Mouse (Mus musculus): ENCODE measurements around the gene Susd6. TPM values are rescaled to one million over a fixed set of nuclear protein-coding genes. Genes with fewer than 3 reads are reported as not detected.

Gene Susd6
- polyA plus RNA-seq, 1 experiment from 2014 or later, result 11.9 TPM

DNA sequence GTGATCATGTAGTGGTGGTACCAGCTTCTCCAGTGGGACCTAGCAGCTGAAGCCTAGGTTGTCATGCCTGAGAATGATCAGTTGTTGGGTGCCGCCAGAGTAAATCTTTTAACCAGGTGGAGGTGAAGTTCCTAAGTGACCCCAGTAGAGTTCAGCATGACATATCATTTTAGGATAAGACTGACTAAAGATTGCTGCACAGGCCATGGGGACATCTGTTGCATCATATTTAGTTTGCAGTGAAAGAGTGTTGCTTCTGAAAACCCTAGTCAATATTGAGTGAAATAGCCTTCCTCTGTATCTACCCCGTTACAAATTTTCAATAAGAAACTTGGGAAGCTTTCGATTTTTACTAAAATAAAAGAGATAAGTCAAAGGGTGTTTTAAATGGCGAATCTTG lies 64.4 kb downstream of the Susd6 start:
- Histone ChIP-seq H3K9me3 (no peaks in the 10 kb centered on the region), H3K27ac (no peak overlapping the region), H3K36me3 (replicated peaks) (no peaks in the 10 kb centered on the region), H3K27me3 (ENCODE audit: poor library complexity, severe bottlenecking) (no peaks in the 10 kb centered on the region), H3K4me3 (no peak overlapping the region), H3K4me1 (peaks cover 22% of the 10 kb centered on the region)
- 96% methylated on average over 4 of the region's 4 CpGs for WGBS
- DNase-seq (ENCODE audit: extremely low spot score, low spot score), result no peak

DNA sequence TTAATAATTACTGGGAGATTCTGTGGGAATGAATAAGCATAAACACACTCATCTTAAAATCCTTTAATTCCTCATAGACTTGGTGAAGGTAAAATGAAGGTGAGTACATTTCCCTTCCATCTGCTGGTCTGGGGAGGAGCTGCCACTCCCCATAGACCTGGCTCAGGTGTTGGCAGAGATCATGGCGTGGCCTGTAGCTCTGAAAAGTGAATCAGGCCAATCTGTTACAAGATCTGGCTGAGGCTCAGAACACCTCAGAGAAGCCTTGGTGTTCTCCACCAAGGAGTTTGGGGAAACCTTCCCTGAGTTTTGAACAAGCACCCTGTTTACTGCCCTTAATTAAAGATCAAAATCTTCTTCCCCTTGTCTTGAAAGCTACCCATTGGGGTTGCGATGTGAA lies 64.8 kb downstream of the Susd6 start:
- Histone ChIP-seq H3K4me3 (no peak overlapping the region), H3K36me3 (replicated peaks) (no peaks in the 10 kb centered on the region), H3K27me3 (ENCODE audit: poor library complexity, severe bottlenecking) (no peaks in the 10 kb centered on the region), H3K27ac (no peak overlapping the region), H3K9me3 (no peaks in the 10 kb centered on the region), H3K4me1 (peaks cover 22% of the 10 kb centered on the region)
- 90% methylated on average over 2 of the region's 2 CpGs for WGBS
- no peak for DNase-seq (ENCODE audit: extremely low spot score, low spot score)

DNA sequence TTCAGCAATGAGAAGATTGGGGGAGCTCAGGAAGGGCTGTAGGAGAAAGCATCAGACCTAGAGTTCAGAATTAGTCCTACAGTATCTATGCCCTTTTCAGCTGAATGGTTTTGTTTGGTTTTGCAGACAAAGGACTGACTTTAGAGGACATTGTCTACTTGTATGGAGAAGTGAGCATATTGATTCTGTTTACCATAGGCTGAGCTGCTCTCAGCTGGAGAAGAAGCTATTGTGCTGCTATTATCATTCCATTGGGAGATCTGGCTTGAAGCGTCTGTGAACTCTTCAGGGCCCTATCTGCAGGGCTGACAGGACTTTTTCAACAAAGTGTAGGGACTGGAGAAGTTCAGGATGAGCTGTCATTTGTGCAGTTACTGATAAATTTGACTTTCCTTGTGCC lies 65.3 kb downstream of the Susd6 start:
- H3K27ac ChIP-seq, result no peak overlapping the region

DNA sequence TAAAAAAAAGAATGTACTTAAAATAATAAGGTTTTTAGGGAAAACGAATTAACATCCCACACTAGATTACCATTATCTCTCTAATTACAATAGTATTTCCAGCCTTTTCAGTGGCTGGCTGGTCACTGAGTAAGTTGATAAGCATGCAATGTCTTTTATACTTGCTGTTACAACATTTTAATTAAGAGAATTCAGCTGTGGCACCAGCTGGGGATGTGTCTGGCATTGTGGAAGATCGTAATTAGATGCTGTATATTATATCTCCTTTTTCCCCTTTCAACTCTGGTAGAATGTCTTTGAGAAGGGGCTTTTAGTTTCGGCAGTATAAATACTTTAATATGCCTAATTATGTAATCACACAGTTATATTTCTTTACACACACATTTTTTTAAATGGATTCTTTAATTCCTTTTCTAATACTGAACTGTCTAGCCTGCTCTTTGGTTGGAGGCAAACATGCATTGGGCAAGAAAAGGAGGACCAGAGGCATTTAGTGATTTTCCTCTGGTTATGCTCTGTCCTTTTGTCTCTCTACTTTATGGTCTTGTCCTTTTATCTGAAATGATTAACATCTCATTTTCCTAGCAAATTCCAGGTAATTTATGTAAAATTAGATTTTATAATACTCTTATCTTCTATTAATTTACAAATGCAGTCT lies 67.5 kb downstream of the Susd6 start:
- Histone ChIP-seq H3K4me3 (no peak overlapping the region), H3K4me1 (peaks cover 32% of the 10 kb centered on the region), H3K9me3 (no peaks in the 10 kb centered on the region), H3K27me3 (ENCODE audit: poor library complexity, severe bottlenecking) (no peaks in the 10 kb centered on the region), H3K36me3 (replicated peaks) (no peaks in the 10 kb centered on the region), H3K27ac (peak overlapping the region; percentile 35; the same call in 1 of the 2 replicates)
- no peak for DNase-seq (ENCODE audit: extremely low spot score, low spot score)
- 77% methylated on average over 3 of the region's 3 CpGs for WGBS

More for the DNA sequence above, 65.3 kb downstream of the Susd6 start:
- Histone ChIP-seq H3K9me3 (no peaks in the 10 kb centered on the region), H3K36me3 (replicated peaks) (no peaks in the 10 kb centered on the region), H3K4me3 (no peak overlapping the region), H3K4me1 (peaks cover 22% of the 10 kb centered on the region), H3K27me3 (ENCODE audit: poor library complexity, severe bottlenecking) (no peaks in the 10 kb centered on the region)
- DNase-seq (ENCODE audit: extremely low spot score, low spot score), result no peak
- 29% methylated on average over 1 of the region's 1 CpGs for WGBS

DNA sequence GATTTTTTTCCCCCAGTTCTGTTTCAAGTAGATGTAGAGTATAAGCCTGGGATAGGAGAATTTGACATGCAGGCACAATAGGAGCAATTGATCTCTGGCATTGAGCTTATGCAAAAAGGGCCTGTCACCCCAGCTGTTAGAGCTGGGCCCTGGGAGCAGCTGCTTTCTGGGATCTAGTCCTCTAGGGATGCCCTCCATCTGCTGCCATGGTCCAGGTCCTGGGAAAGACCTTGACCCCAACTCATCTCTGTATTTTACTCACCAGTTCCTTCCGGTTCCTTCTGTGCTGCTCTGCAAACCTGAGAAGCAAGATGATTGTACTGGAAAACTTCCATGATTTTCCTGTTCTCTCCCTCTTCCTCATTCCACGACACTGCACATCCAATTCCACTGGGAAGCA lies 68.0 kb downstream of the Susd6 start:
- whole genome bisulfite sequencing, result 80% methylated on average over 2 of the region's 2 CpGs
- Histone ChIP-seq H3K9me3 (no peaks in the 10 kb centered on the region), H3K4me3 (no peak overlapping the region), H3K27ac (no peak overlapping the region), H3K27me3 (ENCODE audit: poor library complexity, severe bottlenecking) (no peaks in the 10 kb centered on the region), H3K36me3 (replicated peaks) (no peaks in the 10 kb centered on the region), H3K4me1 (peaks cover 32% of the 10 kb centered on the region)
- no peak for DNase-seq (ENCODE audit: extremely low spot score, low spot score)

DNA sequence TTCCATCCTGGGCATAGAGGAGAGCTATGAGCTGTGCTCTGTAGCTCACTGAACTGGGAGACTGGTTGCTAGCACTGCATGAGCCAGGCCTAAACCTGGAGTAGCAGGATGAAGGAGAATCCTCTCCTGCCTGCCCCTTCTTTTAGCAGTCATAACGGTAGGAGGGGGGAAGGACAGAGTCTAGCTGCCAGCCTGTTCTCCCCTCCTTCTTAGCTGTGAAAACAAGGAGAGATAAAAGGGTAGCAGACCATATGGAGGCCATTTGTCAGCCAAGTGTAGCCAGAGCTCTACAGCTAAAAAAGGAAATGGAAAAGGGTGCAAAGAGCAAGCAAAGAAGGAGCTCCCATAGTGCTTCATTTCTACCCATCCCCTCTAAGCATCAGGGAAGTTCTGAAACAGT lies 71.6 kb downstream of the Susd6 start:
- H3K9me3 ChIP-seq, result no peaks in the 10 kb centered on the region
- WGBS, result 13% methylated on average over 1 of the region's 1 CpGs
- H3K36me3 ChIP-seq (replicated peaks), result no peaks in the 10 kb centered on the region
- no peaks in the 10 kb centered on the region for H3K27me3 ChIP-seq (ENCODE audit: poor library complexity, severe bottlenecking)
- peaks cover 23% of the 10 kb centered on the region for H3K4me1 ChIP-seq
- H3K4me3 ChIP-seq, result no peak overlapping the region
- no peak for DNase-seq (ENCODE audit: extremely low spot score, low spot score)
- H3K27ac ChIP-seq, result no peak overlapping the region

DNA sequence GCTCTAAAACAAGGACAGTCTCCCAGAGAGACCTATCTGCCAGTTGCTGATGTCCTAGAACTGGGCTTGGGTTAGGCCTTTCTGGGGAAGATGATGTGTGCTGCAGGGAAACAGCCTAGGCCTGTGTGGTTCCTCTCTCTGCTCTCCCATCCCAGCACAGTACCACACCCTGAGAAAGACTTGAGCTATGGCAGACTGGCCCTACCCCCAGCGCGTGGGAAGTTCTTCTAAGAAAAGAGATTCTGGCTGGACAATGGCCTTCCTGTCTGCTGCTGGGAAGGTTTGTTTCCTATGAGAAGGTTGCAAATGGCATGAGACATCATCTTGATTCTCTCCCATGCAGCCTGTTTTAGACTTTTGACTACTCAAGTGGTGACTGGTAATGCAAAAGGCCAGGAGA lies 73.1 kb downstream of the Susd6 start:
- DNase-seq (ENCODE audit: extremely low spot score, low spot score), result no peak
- Histone ChIP-seq H3K4me1 (peaks cover 14% of the 10 kb centered on the region), H3K9me3 (no peaks in the 10 kb centered on the region), H3K4me3 (no peak overlapping the region), H3K36me3 (replicated peaks) (peaks cover 5% of the 10 kb centered on the region), H3K27me3 (ENCODE audit: poor library complexity, severe bottlenecking) (no peaks in the 10 kb centered on the region), H3K27ac (0 out of 2 replicates have a peak overlapping the region, but pooled peaks have one; percentile 1)
- 72% methylated on average over 2 of the region's 2 CpGs for WGBS

DNA sequence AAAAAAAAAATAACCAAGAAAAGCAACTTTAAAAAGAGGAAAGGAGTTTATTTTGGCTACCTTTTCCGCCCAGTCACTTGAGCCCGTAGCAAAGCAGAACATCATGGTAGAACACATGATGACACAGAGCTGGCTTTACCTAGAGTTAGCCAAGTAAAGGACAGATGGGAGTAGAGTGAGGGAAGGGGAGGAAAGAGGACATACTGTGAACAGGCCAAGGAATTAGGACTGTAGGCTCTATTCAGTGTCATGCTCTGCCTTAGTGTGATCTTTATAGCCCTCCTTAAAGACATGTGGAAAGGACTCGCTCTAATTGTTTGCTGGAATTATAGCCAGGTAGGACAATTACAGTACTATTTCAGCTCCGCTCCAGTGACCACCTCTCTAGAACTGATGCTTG lies 74.9 kb downstream of the Susd6 start:
- DNase-seq (ENCODE audit: extremely low spot score, low spot score), result no peak
- Histone ChIP-seq H3K27me3 (ENCODE audit: poor library complexity, severe bottlenecking) (no peaks in the 10 kb centered on the region), H3K27ac (no peak overlapping the region), H3K9me3 (no peaks in the 10 kb centered on the region), H3K4me3 (no peak overlapping the region), H3K36me3 (replicated peaks) (peaks cover 21% of the 10 kb centered on the region), H3K4me1 (peaks cover 10% of the 10 kb centered on the region)
- 91% methylated on average over 4 of the region's 4 CpGs for WGBS

DNA sequence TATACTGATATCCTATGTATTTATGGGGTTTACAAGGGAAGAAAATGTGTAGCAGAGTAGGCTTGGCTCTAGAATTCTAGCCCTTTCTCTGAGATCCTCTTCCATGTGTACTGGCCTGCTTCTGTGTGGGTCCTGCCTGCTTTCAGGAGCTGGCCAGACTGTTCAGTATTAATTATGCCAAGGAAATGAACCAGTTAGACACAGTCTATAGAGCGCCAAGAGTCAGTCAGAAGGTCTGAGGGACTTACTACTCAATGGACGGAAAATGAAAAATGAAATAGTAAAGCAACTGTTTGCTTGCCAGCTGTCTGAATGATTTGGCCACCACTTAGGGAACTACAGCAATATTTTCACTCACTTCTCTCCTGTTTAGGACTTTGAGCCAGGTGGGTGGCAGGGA lies 75.7 kb downstream of the Susd6 start:
- Histone ChIP-seq H3K36me3 (replicated peaks) (peaks cover 30% of the 10 kb centered on the region), H3K4me3 (no peak overlapping the region), H3K27me3 (ENCODE audit: poor library complexity, severe bottlenecking) (no peaks in the 10 kb centered on the region), H3K27ac (no peak overlapping the region), H3K4me1 (peaks cover 10% of the 10 kb centered on the region), H3K9me3 (no peaks in the 10 kb centered on the region)
- no peak for DNase-seq (ENCODE audit: extremely low spot score, low spot score)
- 91% methylated on average over 2 of the region's 2 CpGs for WGBS

DNA sequence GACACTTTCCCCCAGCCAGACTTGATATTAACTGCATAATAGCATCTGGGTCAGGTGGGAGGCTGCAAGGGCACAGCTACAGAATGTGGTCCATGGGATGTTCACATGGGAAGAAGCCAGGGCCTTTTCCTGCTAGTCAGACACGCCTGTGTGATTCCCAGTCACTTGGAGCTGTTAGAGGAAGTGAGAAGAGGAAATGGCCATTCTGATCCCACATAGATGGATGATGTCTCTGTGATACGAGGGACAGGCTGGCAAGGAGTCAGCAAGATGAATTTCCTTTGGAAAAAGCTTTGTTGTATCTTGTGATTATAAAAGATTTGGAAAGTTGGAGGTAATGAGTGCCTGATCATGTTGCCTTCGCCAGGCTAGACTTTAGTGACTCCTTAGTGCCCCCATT lies 76.8 kb downstream of the Susd6 start:
- DNase-seq (ENCODE audit: extremely low spot score, low spot score), result no peak
- H3K9me3 ChIP-seq, result no peaks in the 10 kb centered on the region
- H3K4me1 ChIP-seq, result peaks cover 4% of the 10 kb centered on the region
- H3K36me3 ChIP-seq (replicated peaks), result peaks cover 33% of the 10 kb centered on the region
- H3K4me3 ChIP-seq, result no peak overlapping the region
- H3K27me3 ChIP-seq (ENCODE audit: poor library complexity, severe bottlenecking), result no peaks in the 10 kb centered on the region
- WGBS, result 89% methylated on average over 3 of the region's 3 CpGs
- H3K27ac ChIP-seq, result no peak overlapping the region

DNA sequence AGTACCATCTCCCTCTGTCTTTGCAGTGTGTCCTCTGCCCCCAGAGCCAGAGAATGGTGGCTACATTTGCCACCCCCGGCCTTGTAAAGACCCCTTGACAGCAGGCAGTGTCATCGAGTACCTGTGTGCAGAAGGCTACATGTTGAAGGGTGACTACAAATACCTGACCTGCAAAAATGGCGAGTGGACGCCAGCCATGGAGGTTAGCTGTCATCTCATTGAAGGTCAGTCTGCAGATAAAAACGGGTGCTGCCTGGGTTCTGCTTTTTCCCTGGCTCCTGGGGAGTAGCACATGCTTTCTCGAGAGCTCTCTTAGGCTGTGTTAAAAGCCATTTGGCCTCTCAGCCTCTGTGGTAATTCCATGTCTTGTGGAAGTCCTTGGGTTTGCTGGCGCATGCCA lies 78.1 kb downstream of the Susd6 start:
- 90% methylated on average over 7 of the region's 7 CpGs for WGBS
- no peaks in the 10 kb centered on the region for H3K27me3 ChIP-seq (ENCODE audit: poor library complexity, severe bottlenecking)

DNA sequence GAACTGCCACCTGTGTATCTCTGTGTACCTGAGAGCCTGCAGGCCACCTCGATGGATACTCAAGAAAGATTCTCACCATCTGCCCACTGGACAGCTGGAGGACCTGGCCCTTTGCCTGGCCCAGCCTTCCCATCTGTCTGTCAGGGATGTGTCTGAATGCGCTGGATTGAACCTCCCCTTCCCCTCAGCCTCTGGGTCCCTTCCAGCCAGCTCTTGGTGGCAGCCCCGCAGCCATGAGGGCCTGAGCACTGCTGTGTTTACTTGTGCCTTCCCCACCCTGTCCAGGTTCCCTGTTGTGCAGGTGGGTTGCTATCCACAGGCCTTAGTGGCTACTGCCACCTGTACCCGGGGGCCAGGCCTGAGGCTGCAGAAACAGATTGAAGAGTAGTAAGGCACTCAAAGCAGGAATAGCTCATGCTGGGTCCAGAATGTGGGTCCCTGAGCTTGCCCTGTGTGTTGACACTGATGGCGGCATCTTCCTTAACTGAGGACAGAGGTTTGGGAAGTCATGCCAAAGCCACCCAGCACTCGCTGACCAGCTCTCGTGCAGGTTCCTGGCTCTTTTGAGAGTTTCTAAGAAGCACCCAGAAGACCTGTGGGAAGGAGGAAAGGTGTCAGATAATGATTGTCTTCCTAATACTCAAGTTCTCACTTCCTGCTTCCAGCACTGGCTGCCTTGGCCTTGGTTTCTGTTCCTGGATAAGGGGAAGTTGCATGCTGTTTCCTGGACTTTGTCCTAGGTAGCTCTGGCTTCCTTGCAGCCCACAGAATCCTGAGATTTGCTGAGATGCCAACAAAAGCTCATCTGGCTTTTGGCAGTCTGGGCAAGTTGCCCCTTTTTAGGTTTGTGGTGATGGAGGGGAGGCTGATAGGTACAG lies 87.1 kb downstream of the Susd6 start:
- Histone ChIP-seq H3K4me1 (peaks cover 9% of the 10 kb centered on the region), H3K36me3 (replicated peaks) (peaks cover 63% of the 10 kb centered on the region), H3K27me3 (ENCODE audit: poor library complexity, severe bottlenecking) (no peaks in the 10 kb centered on the region), H3K4me3 (no peak overlapping the region), H3K9me3 (no peaks in the 10 kb centered on the region), H3K27ac (no peak overlapping the region)
- DNase-seq (ENCODE audit: extremely low spot score, low spot score), result no peak
- WGBS, result 95% methylated on average over 7 of the region's 7 CpGs

More for the DNA sequence above, 78.1 kb downstream of the Susd6 start:
- no peaks in the 10 kb centered on the region for H3K9me3 ChIP-seq
- H3K4me3 ChIP-seq, result no peak overlapping the region
- no peak for DNase-seq (ENCODE audit: extremely low spot score, low spot score)
- H3K36me3 ChIP-seq (replicated peaks), result peaks cover 35% of the 10 kb centered on the region
- no peak overlapping the region for H3K27ac ChIP-seq
- H3K4me1 ChIP-seq, result no peaks in the 10 kb centered on the region

DNA sequence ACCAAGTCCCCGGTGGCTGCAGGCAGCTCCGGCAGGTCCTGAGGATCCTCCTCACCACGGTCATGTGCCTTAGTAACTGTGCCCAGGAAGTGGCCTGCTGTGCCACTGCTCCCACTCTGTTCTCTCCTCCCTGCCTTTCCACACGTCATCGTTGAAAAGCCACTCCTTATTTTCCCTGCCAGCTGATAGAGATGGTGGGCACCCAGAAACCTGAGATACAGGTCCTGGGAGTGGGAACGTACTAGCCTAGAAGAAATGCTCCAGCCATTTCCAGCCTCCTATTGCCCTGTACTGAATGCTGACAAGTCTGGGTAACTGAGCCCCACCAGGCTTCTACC lies 87.8 kb downstream of the Susd6 start:
- H3K36me3 ChIP-seq (replicated peaks), result peaks cover 63% of the 10 kb centered on the region

More for the DNA sequence above, 87.8 kb downstream of the Susd6 start:
- DNase-seq (ENCODE audit: extremely low spot score, low spot score), result no peak
- WGBS, result 93% methylated on average over 6 of the region's 6 CpGs
- peaks cover 9% of the 10 kb centered on the region for H3K4me1 ChIP-seq
- no peak overlapping the region for H3K27ac ChIP-seq
- H3K27me3 ChIP-seq (ENCODE audit: poor library complexity, severe bottlenecking), result no peaks in the 10 kb centered on the region
- no peak overlapping the region for H3K4me3 ChIP-seq
- H3K9me3 ChIP-seq, result no peaks in the 10 kb centered on the region

Measured in forebrain, embryonic 10.5 days (tissue).